Mouse (Mus musculus): ENCODE data around the gene Prkca. TPM values are rescaled to one million over a fixed set of nuclear protein-coding genes. Genes with fewer than 3 reads are reported as not detected.

The Prkca gene
- total and polyA plus RNA-seq, 2 experiments from 2014 or later = 7.9 to 32.0 TPM

GRCm38 (mm10) chr11:108251924-108252775 is 91.6 kb downstream of the Prkca start:
- H3K9me3 ChIP-seq (ENCODE audit: low read length) = no peaks in the 10 kb centered on the region
- no peaks in the 10 kb centered on the region for H3K4me1 ChIP-seq (ENCODE audit: insufficient read depth, low read length)
- H3K36me3 ChIP-seq (ENCODE audit: insufficient read depth, low read length) = no peaks in the 10 kb centered on the region
- H3K4me2 ChIP-seq (ENCODE audit: low read depth, low read length, poor library complexity, severe bottlenecking) = no peak overlapping the region
- ATAC-seq (ENCODE audit: low FRiP score) (no peak), DNase-seq (ENCODE audit: low spot score) (no peak)
- no peak for TF ChIP-seq CTCF (IDR thresholded peaks at IDR 0.05)
- WGBS = 91% methylated on average over 7 of the region's 7 CpGs
- H3K27ac ChIP-seq (ENCODE audit: low read depth, low read length) = no peak overlapping the region
- H3K4me3 ChIP-seq (ENCODE audit: low read depth, low read length) = no peak overlapping the region
- H3K9ac ChIP-seq (replicated peaks; ENCODE audit: low read length, poor library complexity, severe bottlenecking) = no peak overlapping the region
- H3K27me3 ChIP-seq (ENCODE audit: insufficient read depth, low read length) = no peaks in the 10 kb centered on the region

GRCm38 (mm10) chr11:108250829-108251637 is 92.7 kb downstream of the Prkca start:
- DNase-seq (ENCODE audit: low spot score) = no peak
- Histone ChIP-seq H3K36me3 (ENCODE audit: insufficient read depth, low read length) (no peaks in the 10 kb centered on the region), H3K9me3 (ENCODE audit: low read length) (no peaks in the 10 kb centered on the region), H3K4me2 (ENCODE audit: low read depth, low read length, poor library complexity, severe bottlenecking) (no peak overlapping the region), H3K4me3 (ENCODE audit: low read depth, low read length) (no peak overlapping the region), H3K4me1 (ENCODE audit: insufficient read depth, low read length) (peaks cover 2% of the 10 kb centered on the region; the same call in 1 of the 2 replicates), H3K27ac (ENCODE audit: low read depth, low read length) (no peak overlapping the region), H3K27me3 (ENCODE audit: insufficient read depth, low read length) (no peaks in the 10 kb centered on the region), H3K9ac (replicated peaks; ENCODE audit: low read length, poor library complexity, severe bottlenecking) (no peak overlapping the region)
- no peak for ATAC-seq (ENCODE audit: low FRiP score)
- 79% methylated on average over 13 of the region's 13 CpGs for WGBS
- no peak for TF ChIP-seq CTCF (IDR thresholded peaks at IDR 0.05)

- DNase-seq (ENCODE audit: low spot score) (no peak), ATAC-seq (ENCODE audit: low FRiP score) (no peak)
- H3K27ac ChIP-seq (ENCODE audit: low read depth, low read length) = no peak overlapping the region
- H3K27me3 ChIP-seq (ENCODE audit: insufficient read depth, low read length) = no peaks in the 10 kb centered on the region
- H3K36me3 ChIP-seq (ENCODE audit: insufficient read depth, low read length) = no peaks in the 10 kb centered on the region
- WGBS = 63% methylated on average over 1 of the region's 1 CpGs
- no peak overlapping the region for H3K4me3 ChIP-seq (ENCODE audit: low read depth, low read length)
- peaks cover 5% of the 10 kb centered on the region; the same call in 1 of the 2 replicates for H3K4me1 ChIP-seq (ENCODE audit: insufficient read depth, low read length)
- TF ChIP-seq CTCF (IDR thresholded peaks at IDR 0.05) = no peak
- no peaks in the 10 kb centered on the region for H3K9me3 ChIP-seq (ENCODE audit: low read length)
- H3K9ac ChIP-seq (replicated peaks; ENCODE audit: low read length, poor library complexity, severe bottlenecking) = no peak overlapping the region
- H3K4me2 ChIP-seq (ENCODE audit: low read depth, low read length, poor library complexity, severe bottlenecking) = no peak overlapping the region
Measured at GRCm38 (mm10) chr11:108250146-108250635, 93.5 kb downstream of the Prkca start.

GRCm38 (mm10) chr11:108249487-108249886 is 94.2 kb downstream of the Prkca start:
- Histone ChIP-seq H3K27me3 (ENCODE audit: insufficient read depth, low read length) (no peaks in the 10 kb centered on the region), H3K27ac (ENCODE audit: low read depth, low read length) (no peak overlapping the region), H3K4me1 (ENCODE audit: insufficient read depth, low read length) (peaks cover 5% of the 10 kb centered on the region; the same call in 1 of the 2 replicates), H3K9me3 (ENCODE audit: low read length) (no peaks in the 10 kb centered on the region), H3K4me3 (ENCODE audit: low read depth, low read length) (no peak overlapping the region), H3K4me2 (ENCODE audit: low read depth, low read length, poor library complexity, severe bottlenecking) (no peak overlapping the region), H3K9ac (replicated peaks; ENCODE audit: low read length, poor library complexity, severe bottlenecking) (no peak overlapping the region), H3K36me3 (ENCODE audit: insufficient read depth, low read length) (no peaks in the 10 kb centered on the region)
- ATAC-seq (ENCODE audit: low FRiP score) (no peak), DNase-seq (ENCODE audit: low spot score) (no peak)
- no peak for TF ChIP-seq CTCF (IDR thresholded peaks at IDR 0.05)
- WGBS = 81% methylated on average over 5 of the region's 5 CpGs

- DNase-seq (ENCODE audit: low spot score) (no peak), ATAC-seq (ENCODE audit: low FRiP score) (no peak)
- H3K36me3 ChIP-seq (ENCODE audit: insufficient read depth, low read length) = no peaks in the 10 kb centered on the region
- WGBS = 77% methylated on average over 3 of the region's 3 CpGs
- H3K9ac ChIP-seq (replicated peaks; ENCODE audit: low read length, poor library complexity, severe bottlenecking) = no peak overlapping the region
- H3K4me3 ChIP-seq (ENCODE audit: low read depth, low read length) = no peak overlapping the region
- no peak overlapping the region for H3K27ac ChIP-seq (ENCODE audit: low read depth, low read length)
- TF ChIP-seq CTCF (IDR thresholded peaks at IDR 0.05) = no peak
- H3K4me2 ChIP-seq (ENCODE audit: low read depth, low read length, poor library complexity, severe bottlenecking) = no peak overlapping the region
- H3K27me3 ChIP-seq (ENCODE audit: insufficient read depth, low read length) = no peaks in the 10 kb centered on the region
- peaks cover 5% of the 10 kb centered on the region; the same call in 1 of the 2 replicates for H3K4me1 ChIP-seq (ENCODE audit: insufficient read depth, low read length)
- H3K9me3 ChIP-seq (ENCODE audit: low read length) = no peaks in the 10 kb centered on the region
Measured at GRCm38 (mm10) chr11:108249047-108249403, 94.7 kb downstream of the Prkca start.
